Mouse (Mus musculus) liver, postnatal 0 days (tissue): Measurements from ENCODE around the gene Asb7.

ENCODE experiments used
- CTCF ChIP-seq: sonication (generic); IDR thresholded peaks from 2 replicates; pipeline ENCODE4 v1.5.1; 2016; ENCODE audit warnings: antibody characterized with exemption, low read depth
- EP300 ChIP-seq: IDR thresholded peaks from 2 replicates; pipeline ENCODE4 v1.6.1; 2016; ENCODE audit warnings: antibody characterized with exemption, low read depth, mild to moderate bottlenecking

DNA sequence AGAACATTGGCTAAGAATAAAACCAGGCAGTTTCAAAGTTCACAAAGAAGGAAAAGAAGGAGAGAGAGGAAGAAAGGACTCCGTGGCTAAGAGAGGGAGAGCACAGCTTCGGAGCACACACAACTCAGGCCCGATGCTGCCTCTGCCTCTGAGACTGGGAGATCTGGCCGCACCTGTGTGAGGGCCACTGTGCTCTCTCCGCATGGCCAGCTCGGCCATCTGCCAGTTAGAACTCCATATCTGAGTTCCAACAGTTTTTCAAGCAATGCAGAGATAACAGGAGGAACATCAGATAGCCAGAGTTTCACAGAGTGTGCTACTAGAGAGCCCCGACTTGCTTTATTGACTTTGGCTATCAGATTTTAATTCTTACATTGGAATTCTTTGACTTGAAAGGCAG is 5.1 kb upstream of the Asb7 start:
- TF ChIP-seq CTCF = no peak
- no peak for TF ChIP-seq EP300
